Mouse (Mus musculus) small intestine, adult 2 months (tissue): ENCODE measurements around the gene Hipk3. TPM values are rescaled to one million over a fixed set of nuclear protein-coding genes. Genes with fewer than 3 reads are reported as not detected.

Source experiments
- H3K27ac ChIP-seq: fragments of 200-500 bp; 2 replicates; pipeline ENCODE4 v1.5.1; 2012; ENCODE audit warnings: low read depth, low read length, control low read depth, inconsistent platforms; ENCODE audit not compliant: insufficient read depth
- H3K27me3 ChIP-seq: fragments of 200-500 bp; 2 replicates; pipeline ENCODE4 v1.6.1; 2012; ENCODE audit warnings: mild to moderate bottlenecking, moderate library complexity, low read length, inconsistent platforms; ENCODE audit not compliant: control insufficient read depth, insufficient read depth
- H3K36me3 ChIP-seq: fragments of 200-500 bp; 2 replicates; pipeline ENCODE4 v1.6.1; 2012; ENCODE audit warnings: mild to moderate bottlenecking, low read length, control low read depth, inconsistent platforms; ENCODE audit not compliant: control insufficient read depth, insufficient read depth
- H3K4me1 ChIP-seq: fragments of 200-500 bp; 2 replicates; pipeline ENCODE4 v1.6.1; 2012; ENCODE audit warnings: low read length, inconsistent platforms, mixed read lengths; ENCODE audit not compliant: control insufficient read depth, insufficient read depth, insufficient read length
- H3K4me3 ChIP-seq: fragments of 200-500 bp; 2 replicates; pipeline ENCODE4 v1.5.1; 2012; ENCODE audit warnings: low read depth, mild to moderate bottlenecking, control low read depth, inconsistent platforms, low read length, moderate library complexity
- CTCF ChIP-seq: fragments of 200-500 bp; IDR thresholded peaks from 2 replicates; pipeline ENCODE4 v1.5.1; 2012; ENCODE audit warnings: low read depth, mild to moderate bottlenecking, control low read depth, inconsistent platforms, low read length, moderate library complexity, mixed read lengths; ENCODE audit not compliant: insufficient replicate concordance, insufficient read length; ENCODE audit errors: extremely low read depth
- POLR2A ChIP-seq: fragments of 200-500 bp; IDR thresholded peaks from 2 replicates; pipeline ENCODE4 v1.6.1; 2012; ENCODE audit warnings: low read depth, mild to moderate bottlenecking, control low read depth, inconsistent platforms, low read length, moderate library complexity
- WGBS: fragments of 180-500 bp; shearing (Covaris S2); methylation state at CpG from one replicate; pipeline ENCODE4 v1.1.7; 2018; 5-methylcytosine and 5-hydroxymethylcytosine counted together
- polyA plus RNA-seq: library from polyadenylated mRNA; depleted of rRNA; stranded (reverse); fragments of >200 nt; gene quantifications from 2 replicates; pipeline ENCODE4 v1.2.3, GENCODE M21; 2012

Gene Hipk3
- polyA plus RNA-seq, 1 experiment, result 9.8 TPM

DNA sequence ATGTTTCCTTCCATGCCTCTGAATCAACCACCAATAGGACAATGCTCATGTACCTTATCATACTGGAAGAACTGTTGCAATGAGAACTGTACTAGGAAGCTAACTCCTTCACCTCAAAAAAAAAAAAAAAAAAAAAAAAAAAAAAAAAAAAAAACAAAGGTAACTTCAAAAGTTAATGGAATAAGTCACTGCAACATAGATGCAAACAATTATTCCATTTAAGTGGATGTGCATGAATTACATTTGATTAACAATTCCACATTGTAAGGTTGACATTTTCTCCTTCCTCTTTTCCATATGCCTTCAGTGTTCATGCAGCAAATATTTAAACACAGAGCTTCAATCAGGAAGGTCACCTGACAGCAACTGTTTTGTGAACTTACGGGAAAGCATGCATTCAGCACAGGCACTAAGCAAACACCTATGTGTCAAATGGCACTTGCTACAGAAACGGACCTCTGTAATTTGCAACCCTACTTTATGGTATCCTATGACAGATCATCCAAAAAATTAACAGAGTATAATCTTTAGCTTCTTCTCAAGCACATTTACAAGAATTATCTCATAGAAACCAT lies 2.9 kb downstream of the Hipk3 start:
- 19% methylated on average over 2 of the region's 2 CpGs for WGBS
- no peak for TF ChIP-seq CTCF
- TF ChIP-seq POLR2A, result no peak
- no peaks in the 10 kb centered on the region for H3K27me3 ChIP-seq
- no peak overlapping the region for H3K4me3 ChIP-seq
- no peaks in the 10 kb centered on the region for H3K36me3 ChIP-seq
- no peak overlapping the region for H3K27ac ChIP-seq
- H3K4me1 ChIP-seq, result peaks cover 4% of the 10 kb centered on the region; the same call in 1 of the 2 replicates

DNA sequence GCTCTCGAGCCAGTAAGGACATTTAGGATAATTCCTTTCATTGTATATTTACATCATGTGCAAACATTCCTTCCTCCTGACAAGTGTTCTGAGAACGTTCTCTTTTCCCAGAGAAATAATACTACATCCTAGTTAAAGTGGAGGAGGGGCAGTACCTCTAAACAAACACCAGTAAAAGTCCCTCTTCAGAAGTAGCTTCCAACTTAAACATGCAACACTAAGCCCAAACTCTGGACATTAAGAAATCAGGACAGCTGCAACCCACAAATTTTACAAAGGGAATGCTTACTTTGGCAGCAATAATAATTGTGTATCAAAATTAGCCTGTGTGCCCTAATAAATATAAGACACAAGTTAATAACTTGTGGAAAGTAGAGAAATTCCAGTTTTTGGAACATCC lies 3.5 kb downstream of the Hipk3 start:
- Histone ChIP-seq H3K4me1 (peaks cover 4% of the 10 kb centered on the region; the same call in 1 of the 2 replicates), H3K4me3 (no peak overlapping the region), H3K36me3 (no peaks in the 10 kb centered on the region), H3K27me3 (no peaks in the 10 kb centered on the region), H3K27ac (no peak overlapping the region)
- no peak for TF ChIP-seq POLR2A
- no peak for TF ChIP-seq CTCF
- 39% methylated on average over 2 of the region's 2 CpGs for WGBS

- H3K36me3 ChIP-seq, result no peaks in the 10 kb centered on the region
- H3K4me3 ChIP-seq, result no peak overlapping the region
- H3K27ac ChIP-seq, result no peak overlapping the region
- 83% methylated on average over 2 of the region's 2 CpGs for WGBS
- H3K4me1 ChIP-seq, result peaks cover 3% of the 10 kb centered on the region; the same call in 1 of the 2 replicates
- H3K27me3 ChIP-seq, result no peaks in the 10 kb centered on the region
- TF ChIP-seq CTCF (no peak), POLR2A (no peak)
These were observed 4.4 kb downstream of the Hipk3 start for GRCm38 (mm10) chr2:104489851-104490250.

- H3K27me3 ChIP-seq, result no peaks in the 10 kb centered on the region
- no peak overlapping the region for H3K4me3 ChIP-seq
- 21% methylated on average over 5 of the region's 5 CpGs for WGBS
- H3K36me3 ChIP-seq, result no peaks in the 10 kb centered on the region
- TF ChIP-seq CTCF (no peak), POLR2A (no peak)
- H3K4me1 ChIP-seq, result no peaks in the 10 kb centered on the region
- no peak overlapping the region for H3K27ac ChIP-seq
These were observed 9.8 kb downstream of the Hipk3 start for GRCm38 (mm10) chr2:104484438-104484837.

GRCm38 (mm10) chr2:104482156-104482555 lies 12.1 kb downstream of the Hipk3 start:
- no peaks in the 10 kb centered on the region for H3K36me3 ChIP-seq
- no peak overlapping the region for H3K27ac ChIP-seq
- H3K4me1 ChIP-seq, result peaks cover 5% of the 10 kb centered on the region; the same call in 1 of the 2 replicates
- no peak overlapping the region for H3K4me3 ChIP-seq
- H3K27me3 ChIP-seq, result no peaks in the 10 kb centered on the region
- TF ChIP-seq CTCF, result no peak
- TF ChIP-seq POLR2A, result no peak

DNA sequence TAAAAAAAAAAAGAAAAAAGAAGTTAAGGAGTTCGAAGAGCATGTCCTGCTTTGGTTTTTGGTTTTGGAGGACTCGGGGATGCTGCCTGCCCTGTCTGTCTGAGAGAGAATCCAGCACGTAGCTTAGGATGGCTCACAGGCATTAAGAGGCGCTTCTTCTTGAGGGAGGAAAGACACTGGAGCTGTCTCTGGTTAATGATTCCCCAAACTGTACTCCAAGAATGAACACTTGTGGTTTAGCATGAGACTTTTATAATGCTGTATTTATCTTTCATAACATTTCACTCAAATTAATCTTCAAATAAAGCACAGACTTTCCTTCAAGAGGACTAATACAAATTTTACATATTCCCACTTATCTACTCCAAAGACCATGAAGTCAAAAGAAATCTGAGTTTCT lies 15.2 kb downstream of the Hipk3 start:
- H3K4me3 ChIP-seq, result no peak overlapping the region
- H3K4me1 ChIP-seq, result peaks cover 5% of the 10 kb centered on the region; the same call in 1 of the 2 replicates
- TF ChIP-seq CTCF (no peak), POLR2A (no peak)
- no peaks in the 10 kb centered on the region for H3K36me3 ChIP-seq
- 64% methylated on average over 4 of the region's 4 CpGs for WGBS
- no peak overlapping the region for H3K27ac ChIP-seq
- no peaks in the 10 kb centered on the region for H3K27me3 ChIP-seq

GRCm38 (mm10) chr2:104477398-104478015 lies 16.7 kb downstream of the Hipk3 start:
- Histone ChIP-seq H3K27ac (no peak overlapping the region), H3K36me3 (no peaks in the 10 kb centered on the region), H3K27me3 (no peaks in the 10 kb centered on the region), H3K4me1 (peaks cover 5% of the 10 kb centered on the region; the same call in 1 of the 2 replicates), H3K4me3 (no peak overlapping the region)
- TF ChIP-seq POLR2A (no peak), CTCF (no peak)
- WGBS, result 59% methylated on average over 2 of the region's 2 CpGs
